Comparison of ENCODE assay signal across 19 mouse cellular contexts in the genomic region with DNA sequence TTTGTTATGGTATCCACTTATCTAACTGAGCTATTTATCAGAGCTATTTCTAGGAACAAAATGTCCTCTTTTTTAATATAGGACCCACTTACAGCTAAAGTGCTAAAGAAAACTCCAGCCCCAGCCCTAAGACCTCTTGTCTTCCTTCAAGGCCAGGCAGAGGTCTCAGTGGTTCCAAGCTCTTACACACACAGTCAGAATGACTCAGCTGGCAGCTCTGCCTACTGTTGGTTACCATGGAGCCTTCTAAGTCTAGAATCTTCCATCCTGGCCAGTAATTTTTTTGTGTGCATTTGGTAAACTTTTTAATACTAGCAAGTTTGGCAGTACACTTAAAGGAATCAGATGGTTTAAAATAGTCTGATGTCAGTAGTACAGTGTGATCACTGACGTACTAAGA. TPM values are rescaled to one million over a fixed set of nuclear protein-coding genes. Genes with fewer than 3 reads are reported as not detected.
DNase-seq lines count a peak whose midpoint lies in the region; ATAC-seq and TF ChIP-seq lines count a peak whose summit lies in the region.
"Had no signal": no experiment of that assay in that cellular context is flagged by ENCODE, and none has a peak within 500 bp of the region (broad histone marks: within the 10 kb centered on the region; RNA-seq: fewer than 3 reads in every experiment).

No protein-coding gene starts in this region.

- WGBS in olfactory bulb, adult 2 months, result 56% methylated on average over 1 of the region's 1 CpGs

- intact Hi-C loops in gastrocnemius, adult 2 months (cut with DNase I), result no loop called here
- intact Hi-C loops in gastrocnemius, postnatal 36 days (cut with DNase I), result no loop called here
- intact Hi-C loops in left cerebral cortex, adult 2 months (cut with DNase I), result no loop called here

- no peak for ATAC-seq in megakaryocyte-erythroid progenitor cell, adult 5-6 weeks (replicated peaks; ENCODE audit: low FRiP score, low TSS enrichment, poor library complexity, severe bottlenecking)
- ATAC-seq: forebrain, embryonic 15.5 days had no signal

- H3K4me3 ChIP-seq in gastrocnemius, adult 2 months, result no peak overlapping the region
- H3K4me3 ChIP-seq in left cerebral cortex, adult 2 months, result no peak overlapping the region
- no peak overlapping the region for H3K4me3 ChIP-seq in olfactory bulb, adult 2 months (ENCODE audit: insufficient read depth, low read depth, low read length)
- H3K4me3 ChIP-seq: embryonic facial prominence, embryonic 15.5 days; forebrain, embryonic 15.5 days; heart, embryonic 10.5 days; hindbrain, embryonic 15.5 days; myocyte; stomach, embryonic 15.5 days had no signal

- TF ChIP-seq CTCF in gastrocnemius, adult 2 months (IDR thresholded peaks at IDR 0.05), result no peak
- no peak for TF ChIP-seq CTCF in left cerebral cortex, adult 2 months (IDR thresholded peaks at IDR 0.05)
- no peak for TF ChIP-seq CTCF in olfactory bulb, adult 2 months (IDR thresholded peaks at IDR 0.05; ENCODE audit: insufficient read depth, low read depth, low read length)

- no peak for TF ChIP-seq POLR2A in olfactory bulb, adult 2 months (IDR thresholded peaks at IDR 0.05; ENCODE audit: insufficient read depth, low read depth, low read length)

- H3K27ac ChIP-seq in gastrocnemius, adult 2 months, result peak overlapping the region; percentile 66
- H3K27ac ChIP-seq in left cerebral cortex, adult 2 months, result peak overlapping the region; percentile 41
- 0 out of 2 replicates have a peak overlapping the region, but pooled peaks have one; percentile 22 for H3K27ac ChIP-seq in olfactory bulb, adult 2 months (ENCODE audit: insufficient read depth, low read depth, low read length)
- H3K27ac ChIP-seq: embryonic facial prominence, embryonic 15.5 days; forebrain, embryonic 15.5 days; heart, embryonic 10.5 days; hindbrain, embryonic 15.5 days; liver, embryonic 14.5 days; stomach, embryonic 15.5 days had no signal

- no peak for DNase-seq in gastrocnemius, adult 2 months
- no peak for DNase-seq in gastrocnemius, postnatal 36 days
- DNase-seq in left cerebral cortex, adult 2 months (ENCODE audit: extremely low spot score in 1 of 2, low spot score in 2 of 2), result no peak
- no peak for DNase-seq in left cerebral cortex, adult 11 months (ENCODE audit: low spot score)
- peak; percentile 83 for DNase-seq in NIH3T3 (ENCODE audit: low read depth)
- DNase-seq: cerebellum, adult 9-11 months; kidney, adult 9 months; lung, postnatal 14 days; spleen, adult 18-20 months; thymus, postnatal 4 days had no signal

- peaks cover 8% of the 10 kb centered on the region for H3K4me1 ChIP-seq in olfactory bulb, adult 2 months (ENCODE audit: control insufficient read depth, insufficient read depth, low read length)
- H3K4me1 ChIP-seq: embryonic facial prominence, embryonic 15.5 days had no signal

RNA-seq across cellular contexts. Expression of a gene that starts 19.6 kb away (rescaled TPM):
- total RNA-seq in gastrocnemius, adult 2 months (2021), result 1 to 10 TPM; 5.0 to 8.9 TPM
- 1 to 10 TPM; 6.8 to 7.4 TPM for total RNA-seq in gastrocnemius, postnatal 36 days (2021)
- 10 to 100 TPM; 33.5 to 37.1 TPM for total RNA-seq in left cerebral cortex, adult 2 months (2021)
- polyA plus RNA-seq in olfactory bulb, adult 2 months (2012; ENCODE audit: insufficient read depth, insufficient read length, low replicate concordance, missing spikeins), result not detected in 2 replicates
- total RNA-seq in megakaryocyte-erythroid progenitor cell, adult 5-6 weeks (2014; fragmentation: Nextera tagmentation), result 16.4 and 19.3 TPM in 2 replicates
- 7.5 and 8.7 TPM in 2 replicates for total RNA-seq in megakaryocyte-erythroid progenitor cell, adult 5-6 weeks (2017)
